Mouse (Mus musculus) neural tube, embryonic 13.5 days (tissue): ENCODE data around the gene Baiap2. TPM values are rescaled to one million over a fixed set of nuclear protein-coding genes. Genes with fewer than 3 reads are reported as not detected.
A peak's percentile ranks its signal among the peaks of the same experiment; 100 is the strongest.

ENCODE experiments used
- ATAC-seq: fragments of 200-750 bp; cut with Nextera tagmentation; 2 replicates; pipeline ENCODE4 v1.8.0; 2017; ENCODE audit warnings: low read depth, mild to moderate bottlenecking, moderate TSS enrichment, moderate library complexity
- H3K27ac ChIP-seq: fragments of 300-500 bp; sonication (generic); replicated peaks from 2 replicates; pipeline ENCODE4 v1.5.1; 2015; ENCODE audit warnings: moderate library complexity, mild to moderate bottlenecking, inconsistent platforms
- H3K27me3 ChIP-seq: fragments of 300-500 bp; sonication (generic); 2 replicates; pipeline ENCODE4 v1.6.1; 2015; ENCODE audit warnings: mild to moderate bottlenecking, inconsistent platforms
- H3K36me3 ChIP-seq: fragments of 300-500 bp; sonication (generic); 2 replicates; pipeline ENCODE4 v1.6.1; 2015; ENCODE audit warnings: mild to moderate bottlenecking, inconsistent platforms
- H3K4me1 ChIP-seq: fragments of 300-500 bp; sonication (generic); replicated peaks from 2 replicates; pipeline ENCODE4 v1.6.1; 2015; ENCODE audit warnings: inconsistent platforms
- H3K4me2 ChIP-seq: fragments of 300-500 bp; sonication (generic); 2 replicates; pipeline ENCODE4 v1.6.1; 2015; ENCODE audit warnings: inconsistent platforms, mild to moderate bottlenecking, moderate library complexity
- H3K4me3 ChIP-seq: fragments of 300-500 bp; sonication (generic); 2 replicates; pipeline ENCODE4 v1.5.1; 2015; ENCODE audit warnings: mild to moderate bottlenecking, inconsistent platforms
- H3K9ac ChIP-seq: fragments of 300-500 bp; sonication (generic); 2 replicates; pipeline ENCODE4 v1.6.1; 2015; ENCODE audit warnings: moderate library complexity, mild to moderate bottlenecking, inconsistent platforms
- H3K9me3 ChIP-seq: fragments of 300-500 bp; sonication (generic); 2 replicates; pipeline ENCODE4 v1.6.1; 2016; ENCODE audit warnings: inconsistent platforms
- WGBS: fragments of 180-500 bp; shearing (Covaris S2); methylation state at CpG from one replicate; pipeline ENCODE4 v1.1.7; 2015; 5-methylcytosine and 5-hydroxymethylcytosine counted together
- polyA plus RNA-seq: library from polyadenylated mRNA; unstranded; fragments of >200 nt; fragmentation: Nextera tagmentation; extraction: Ambion mirVana; gene quantifications from 2 replicates; pipeline ENCODE4 v1.2.1, GENCODE M21; 2015

Gene Baiap2
- polyA plus RNA-seq, 1 experiment from 2014 or later: 11.1 TPM

DNA sequence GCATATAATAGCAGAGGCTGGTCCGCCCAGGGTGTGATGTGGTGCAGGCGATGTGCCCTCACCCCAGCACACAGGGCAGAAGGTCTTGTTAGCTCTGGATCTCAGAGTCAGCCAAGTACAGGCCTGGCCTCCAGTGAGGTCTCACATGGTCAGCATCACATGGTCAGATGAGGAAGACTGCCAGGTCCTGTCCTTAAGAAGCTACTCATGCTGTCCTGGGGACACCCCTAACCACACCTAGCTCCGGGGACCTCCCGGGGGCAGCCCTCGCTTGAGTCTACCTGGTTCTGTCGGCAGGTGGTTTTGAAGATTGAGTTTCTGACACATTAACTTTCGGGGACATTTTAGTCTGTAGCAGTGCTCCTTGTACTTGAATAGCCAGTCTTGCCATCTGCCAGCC, 45.8 kb downstream of the Baiap2 start:
- Histone ChIP-seq H3K4me1 (peaks cover 39% of the 10 kb centered on the region), H3K4me2 (no peak overlapping the region), H3K27me3 (no peaks in the 10 kb centered on the region), H3K9me3 (no peaks in the 10 kb centered on the region), H3K36me3 (no peaks in the 10 kb centered on the region), H3K9ac (no peak overlapping the region), H3K27ac (peak overlapping the region; percentile 4), H3K4me3 (no peak overlapping the region)
- 86% methylated on average over 7 of the region's 7 CpGs for WGBS
- no peak for ATAC-seq

DNA sequence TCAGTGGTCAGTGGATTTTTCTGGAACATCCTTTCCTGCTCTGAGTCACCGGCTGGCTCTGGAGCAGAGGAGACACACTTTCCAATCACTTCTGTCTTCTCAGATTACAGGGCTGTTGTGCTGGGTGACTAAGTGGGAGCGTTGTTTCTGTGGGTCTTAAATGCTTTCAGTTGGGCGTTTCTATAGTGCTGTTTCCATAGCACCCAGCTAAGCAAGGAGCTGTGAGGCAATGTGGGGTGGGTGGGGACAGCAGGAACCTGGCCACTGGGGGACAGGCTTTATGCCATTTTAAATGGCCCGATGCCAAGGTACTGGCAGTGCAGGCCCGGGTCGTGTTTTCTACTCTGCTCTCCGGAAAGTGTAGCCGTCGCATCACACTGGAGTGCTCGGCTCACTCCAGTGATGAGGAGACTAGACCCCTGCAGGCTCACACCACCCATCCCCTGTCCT, 46.6 kb downstream of the Baiap2 start:
- Histone ChIP-seq H3K4me2 (no peak overlapping the region), H3K36me3 (no peaks in the 10 kb centered on the region), H3K9ac (0 out of 2 replicates have a peak overlapping the region, but pooled peaks have one; percentile 27)

DNA sequence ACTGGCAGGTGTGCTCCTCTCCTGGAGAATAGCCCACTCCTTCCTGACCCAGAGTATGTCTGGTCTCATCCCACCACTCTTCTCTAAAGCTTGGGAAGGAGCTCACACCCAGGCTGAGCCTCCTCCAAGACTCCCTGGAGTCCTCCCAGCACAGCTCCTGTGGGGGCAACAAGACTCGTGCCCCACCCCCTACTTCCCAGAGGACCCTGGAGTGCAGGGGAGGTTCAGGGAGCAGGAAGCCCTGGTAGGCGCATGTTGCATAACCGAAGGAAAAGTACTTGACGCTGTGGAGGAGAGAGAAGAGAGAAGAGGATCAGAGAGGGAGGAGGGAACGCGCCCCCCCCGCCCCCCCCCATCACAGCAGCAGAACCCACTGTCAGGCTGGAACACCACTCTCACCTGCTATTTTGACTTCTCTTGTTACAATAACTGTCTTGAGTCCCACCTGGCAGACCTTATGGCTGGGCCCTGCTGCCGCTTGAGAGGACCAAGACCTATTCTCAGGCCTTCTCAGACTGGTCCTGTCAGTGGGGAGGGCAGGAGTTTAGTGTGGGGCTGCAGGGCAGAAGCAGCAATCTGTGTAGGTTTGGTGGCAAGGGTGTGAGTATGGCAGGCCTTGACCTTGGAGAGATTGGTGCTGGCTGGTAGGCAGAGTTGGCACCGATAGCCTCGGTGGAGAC, 48.2 kb downstream of the Baiap2 start:
- Histone ChIP-seq H3K9ac (peak overlapping the region; percentile 26; the same call in 1 of the 2 replicates), H3K9me3 (no peaks in the 10 kb centered on the region), H3K36me3 (no peaks in the 10 kb centered on the region), H3K4me3 (no peak overlapping the region), H3K4me2 (0 out of 2 replicates have a peak overlapping the region, but pooled peaks have one; percentile 13), H3K4me1 (peaks cover 39% of the 10 kb centered on the region), H3K27ac (peak overlapping the region; percentile 3; the same call in 1 of the 2 replicates), H3K27me3 (no peaks in the 10 kb centered on the region)
- WGBS: 53% methylated on average over 10 of the region's 10 CpGs
- peak; percentile 33; the same call in 1 of the 2 replicates for ATAC-seq

More for the DNA sequence above, 46.6 kb downstream of the Baiap2 start:
- 10% methylated on average over 10 of the region's 10 CpGs for WGBS
- ATAC-seq: peak; percentile 74
- H3K4me3 ChIP-seq: no peak overlapping the region
- H3K27me3 ChIP-seq: no peaks in the 10 kb centered on the region
- peak overlapping the region; percentile 59 for H3K27ac ChIP-seq
- H3K4me1 ChIP-seq: peaks cover 39% of the 10 kb centered on the region
- no peaks in the 10 kb centered on the region for H3K9me3 ChIP-seq

DNA sequence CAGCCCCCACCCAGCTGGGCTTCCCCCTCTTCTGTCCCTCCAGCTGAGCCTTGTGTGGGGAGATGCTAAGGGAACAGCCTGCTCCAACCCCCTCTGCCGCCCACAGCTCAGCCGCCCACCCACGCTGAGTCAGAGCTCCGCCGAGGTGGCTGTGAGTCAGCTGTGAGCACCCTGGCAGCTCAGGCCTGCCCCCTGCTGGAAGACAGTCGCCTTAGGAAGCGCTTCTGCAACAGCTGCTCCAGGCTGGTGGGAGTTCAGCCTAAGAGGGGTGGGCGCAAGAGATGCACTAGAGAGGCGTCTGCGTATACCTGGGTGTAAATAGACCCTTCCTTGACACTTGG, 48.7 kb downstream of the Baiap2 start:
- 14% methylated on average over 10 of the region's 10 CpGs for WGBS
- Histone ChIP-seq H3K4me1 (peaks cover 39% of the 10 kb centered on the region), H3K36me3 (no peaks in the 10 kb centered on the region), H3K9me3 (no peaks in the 10 kb centered on the region), H3K4me3 (no peak overlapping the region), H3K27me3 (no peaks in the 10 kb centered on the region), H3K27ac (peak overlapping the region; percentile 3; the same call in 1 of the 2 replicates), H3K4me2 (0 out of 2 replicates have a peak overlapping the region, but pooled peaks have one; percentile 13), H3K9ac (0 out of 2 replicates have a peak overlapping the region, but pooled peaks have one; percentile 26)
- peak; percentile 70 for ATAC-seq

DNA sequence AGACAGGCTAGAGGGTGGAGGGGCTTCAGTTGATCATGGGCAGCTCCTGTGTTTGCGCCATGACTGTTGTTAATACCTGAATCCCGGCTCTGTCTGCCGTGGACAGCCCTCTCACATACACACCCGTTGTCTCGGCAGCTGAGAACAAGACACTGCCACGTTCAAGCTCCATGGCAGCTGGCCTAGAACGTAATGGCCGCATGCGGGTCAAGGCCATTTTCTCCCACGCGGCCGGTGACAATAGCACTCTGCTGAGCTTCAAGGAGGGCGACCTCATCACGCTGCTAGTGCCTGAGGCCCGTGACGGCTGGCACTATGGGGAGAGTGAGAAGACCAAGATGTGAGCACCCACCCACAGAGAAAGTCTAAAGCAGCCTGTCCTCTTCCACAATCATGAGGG, 54.8 kb downstream of the Baiap2 start:
- H3K9ac ChIP-seq: no peak overlapping the region
- ATAC-seq: no peak
- 82% methylated on average over 16 of the region's 16 CpGs for WGBS

DNA sequence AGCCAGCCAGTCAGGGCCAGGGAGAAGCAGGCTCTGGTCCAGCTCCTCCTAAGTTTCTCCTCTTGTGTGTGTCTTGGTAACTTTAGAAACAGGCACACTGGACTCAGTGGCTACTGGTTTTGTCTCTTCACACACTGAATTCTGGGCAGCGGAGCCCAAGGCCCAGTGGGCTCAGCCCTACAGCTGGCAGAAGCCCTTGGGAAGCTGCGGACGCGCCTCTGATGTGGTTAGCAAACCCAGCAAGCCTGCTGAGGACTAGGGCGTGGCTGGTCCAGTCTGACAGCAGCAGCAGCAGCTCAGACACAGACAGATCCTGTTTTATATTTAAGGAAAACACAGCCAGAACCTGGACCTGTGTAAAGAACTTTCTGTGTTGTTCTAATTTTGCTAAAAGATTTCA, 59.5 kb downstream of the Baiap2 start:
- no peak overlapping the region for H3K4me2 ChIP-seq
- H3K9ac ChIP-seq: no peak overlapping the region
- no peaks in the 10 kb centered on the region for H3K9me3 ChIP-seq
- peaks cover 20% of the 10 kb centered on the region; the same call in 1 of the 2 replicates for H3K36me3 ChIP-seq
- ATAC-seq: no peak
- H3K27me3 ChIP-seq: no peaks in the 10 kb centered on the region
- WGBS: 84% methylated on average over 5 of the region's 5 CpGs
- H3K27ac ChIP-seq: 0 out of 2 replicates have a peak overlapping the region, but pooled peaks have one; percentile 2
- H3K4me1 ChIP-seq: peaks cover 12% of the 10 kb centered on the region
- H3K4me3 ChIP-seq: no peak overlapping the region

More for the DNA sequence above, 54.8 kb downstream of the Baiap2 start:
- Histone ChIP-seq H3K4me2 (no peak overlapping the region), H3K4me1 (peaks cover 12% of the 10 kb centered on the region), H3K4me3 (no peak overlapping the region), H3K27me3 (no peaks in the 10 kb centered on the region), H3K36me3 (0 out of 2 replicates have a peak, but pooled peaks cover 13% of the 10 kb centered on the region), H3K27ac (no peak overlapping the region), H3K9me3 (no peaks in the 10 kb centered on the region)

DNA sequence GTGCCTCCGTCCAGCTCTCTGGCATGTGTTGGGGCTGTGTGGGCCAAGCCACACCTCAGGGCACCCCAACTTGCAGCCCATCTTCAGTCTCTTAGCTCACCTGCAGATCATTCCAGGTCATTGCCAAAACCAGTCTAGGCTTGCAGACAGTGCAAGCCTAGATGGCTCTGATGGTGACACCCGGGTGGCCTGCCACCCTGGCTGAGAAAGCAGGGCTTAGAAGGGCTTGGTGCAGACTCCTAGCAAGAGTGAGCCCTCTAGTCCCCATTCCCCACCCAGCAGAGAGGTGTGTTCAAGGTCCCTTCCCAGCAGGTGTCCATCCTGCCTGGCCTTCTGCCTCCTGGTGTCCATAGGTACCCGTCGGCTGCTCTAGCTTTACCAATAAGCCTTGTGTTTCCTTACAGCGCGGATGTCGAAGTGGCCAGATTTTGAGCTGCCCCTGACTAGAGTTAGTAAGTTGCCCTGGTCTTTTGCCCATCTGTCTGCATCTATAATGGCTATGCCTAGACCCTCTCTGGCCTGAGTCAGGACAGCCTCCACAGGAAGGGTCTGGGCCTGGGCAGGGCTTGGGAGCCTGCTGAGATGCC, 60.2 kb downstream of the Baiap2 start:
- ATAC-seq: no peak
- Histone ChIP-seq H3K36me3 (peaks cover 17% of the 10 kb centered on the region; the same call in 1 of the 2 replicates), H3K27ac (no peak overlapping the region), H3K9ac (no peak overlapping the region), H3K4me1 (peaks cover 12% of the 10 kb centered on the region), H3K4me3 (no peak overlapping the region), H3K27me3 (no peaks in the 10 kb centered on the region), H3K4me2 (no peak overlapping the region), H3K9me3 (no peaks in the 10 kb centered on the region)
- 93% methylated on average over 7 of the region's 7 CpGs for WGBS

DNA sequence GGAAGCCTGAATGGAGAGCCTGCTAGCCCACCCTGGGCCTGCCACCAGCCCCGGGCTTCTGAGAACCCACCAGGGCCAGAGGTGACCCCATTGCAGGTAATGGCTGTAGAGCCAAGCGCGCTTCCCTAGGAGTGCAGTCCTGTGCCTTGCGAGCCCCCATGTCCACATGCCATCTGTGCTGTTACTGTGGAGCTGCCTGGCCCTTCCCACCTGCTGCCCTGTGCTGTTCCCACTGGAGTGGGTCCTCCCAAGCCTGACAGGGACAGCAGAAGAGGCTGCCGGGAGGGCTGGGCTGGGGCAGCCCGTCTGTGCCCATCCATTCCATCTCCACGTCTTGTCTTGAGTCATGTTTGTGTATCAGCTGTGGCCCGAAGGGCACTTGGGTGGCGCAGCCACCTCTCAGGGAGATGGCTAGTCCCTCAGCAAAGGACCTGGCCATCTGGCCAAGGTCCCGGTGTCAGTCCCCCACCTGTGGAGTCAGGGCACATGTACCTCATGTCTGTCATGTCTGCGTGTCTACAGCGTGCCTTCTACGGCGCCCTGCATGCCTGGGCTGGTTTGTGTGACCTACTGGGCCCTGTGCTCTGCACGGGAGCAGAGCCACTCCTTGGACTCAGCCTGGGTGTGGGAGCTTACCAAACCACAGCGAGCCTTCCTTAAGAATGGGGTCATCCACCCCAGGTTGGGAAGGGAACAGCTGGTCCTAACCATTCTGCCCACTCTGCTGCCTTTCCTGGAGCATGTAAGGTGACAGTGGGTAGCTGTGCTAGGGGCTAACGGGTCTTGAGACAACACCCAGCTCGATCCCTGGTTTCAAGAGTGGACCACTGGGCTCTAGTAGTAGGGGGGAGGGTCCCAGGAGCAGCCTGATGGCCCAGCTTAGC, 63.1 kb downstream of the Baiap2 start:
- peaks cover 46% of the 10 kb centered on the region for H3K36me3 ChIP-seq
- no peak for ATAC-seq
- WGBS: 91% methylated on average over 18 of the region's 18 CpGs
- H3K9me3 ChIP-seq: no peaks in the 10 kb centered on the region
- no peak overlapping the region for H3K4me2 ChIP-seq
- no peak overlapping the region for H3K9ac ChIP-seq
- H3K27ac ChIP-seq: no peak overlapping the region
- no peaks in the 10 kb centered on the region for H3K27me3 ChIP-seq
- H3K4me3 ChIP-seq: no peak overlapping the region
- H3K4me1 ChIP-seq: peaks cover 12% of the 10 kb centered on the region

DNA sequence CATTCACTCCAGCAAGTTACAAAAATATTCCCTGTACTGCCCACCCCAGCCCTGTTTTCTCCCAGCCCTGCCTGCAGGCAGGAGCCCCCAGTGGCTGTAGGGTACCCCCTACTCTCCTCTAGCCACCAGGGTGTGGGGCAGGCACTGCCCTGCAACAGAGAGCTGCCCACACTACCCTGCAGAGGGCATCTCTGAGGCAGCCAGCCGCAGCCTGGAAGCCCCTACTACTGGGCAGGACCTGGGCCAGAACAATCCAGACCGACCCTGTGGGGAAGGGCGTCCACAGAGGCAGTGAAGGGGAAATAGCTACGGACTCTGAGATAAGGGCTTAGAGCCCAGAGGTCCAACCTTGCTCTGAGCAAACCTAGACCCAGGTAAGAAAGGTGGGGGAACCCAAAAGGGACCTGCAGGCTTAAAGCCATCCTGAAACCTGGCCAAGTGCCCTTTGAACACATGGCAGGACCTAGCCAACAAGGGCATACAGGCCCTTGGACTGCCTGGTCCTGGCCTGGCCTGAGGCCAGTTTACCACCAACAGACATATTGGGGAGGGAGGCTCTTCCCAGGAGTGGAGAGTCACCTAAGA, 65.0 kb downstream of the Baiap2 start:
- H3K27ac ChIP-seq: no peak overlapping the region
- H3K4me1 ChIP-seq: peaks cover 17% of the 10 kb centered on the region
- ATAC-seq: no peak
- peaks cover 63% of the 10 kb centered on the region for H3K36me3 ChIP-seq
- no peak overlapping the region for H3K4me2 ChIP-seq
- H3K9ac ChIP-seq: no peak overlapping the region
- no peaks in the 10 kb centered on the region for H3K9me3 ChIP-seq
- peaks cover 6% of the 10 kb centered on the region; the same call in 1 of the 2 replicates for H3K27me3 ChIP-seq
- no peak overlapping the region for H3K4me3 ChIP-seq
- WGBS: 80% methylated on average over 4 of the region's 4 CpGs

DNA sequence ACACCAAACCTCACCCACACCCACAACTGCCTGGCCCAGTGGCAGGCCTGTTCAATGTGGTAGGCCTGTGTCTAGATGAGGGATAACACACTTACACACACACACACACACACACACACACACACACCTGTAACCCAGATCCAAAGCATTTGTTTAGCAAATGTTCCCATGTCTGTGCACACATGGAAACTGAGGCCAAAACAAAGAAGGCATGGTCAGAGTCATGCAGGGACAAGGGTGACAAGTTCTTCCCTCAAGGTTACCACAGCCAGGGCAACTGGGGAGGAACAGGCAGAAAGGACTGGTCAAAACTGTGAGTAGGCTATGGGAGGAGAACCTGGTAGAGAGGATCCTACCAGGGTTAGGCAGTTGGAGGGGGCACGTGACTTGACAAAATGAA, 65.9 kb downstream of the Baiap2 start:
- Histone ChIP-seq H3K4me2 (no peak overlapping the region), H3K4me3 (no peak overlapping the region), H3K9me3 (no peaks in the 10 kb centered on the region), H3K4me1 (peaks cover 24% of the 10 kb centered on the region), H3K36me3 (peaks cover 64% of the 10 kb centered on the region), H3K27me3 (peaks cover 6% of the 10 kb centered on the region; the same call in 1 of the 2 replicates), H3K9ac (no peak overlapping the region), H3K27ac (no peak overlapping the region)
- WGBS: 93% methylated on average over 1 of the region's 1 CpGs
- ATAC-seq: no peak

DNA sequence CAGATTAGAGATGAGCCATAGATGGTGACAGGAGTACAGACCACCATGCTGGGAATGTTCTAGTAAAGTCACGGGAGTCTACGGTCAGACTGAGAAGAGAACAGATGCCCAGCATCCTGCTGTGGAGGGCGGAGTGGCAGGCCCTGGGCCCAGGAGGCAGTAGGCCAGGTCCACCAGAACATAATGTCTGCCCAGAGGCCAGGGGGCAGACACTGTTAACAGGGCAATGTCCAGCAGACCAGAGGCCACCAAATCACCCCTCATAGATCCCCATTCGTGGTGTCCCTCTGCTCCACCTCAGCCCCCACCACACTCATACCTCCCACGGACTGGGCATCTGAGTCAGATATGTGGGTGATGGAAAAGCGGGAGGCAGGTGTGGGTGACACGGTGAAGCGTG, 66.4 kb downstream of the Baiap2 start:
- H3K36me3 ChIP-seq: peaks cover 64% of the 10 kb centered on the region
- no peak for ATAC-seq

More for the DNA sequence above, 66.4 kb downstream of the Baiap2 start:
- Histone ChIP-seq H3K27me3 (peaks cover 6% of the 10 kb centered on the region; the same call in 1 of the 2 replicates), H3K9ac (no peak overlapping the region), H3K4me2 (no peak overlapping the region), H3K4me3 (no peak overlapping the region), H3K9me3 (no peaks in the 10 kb centered on the region), H3K4me1 (peaks cover 26% of the 10 kb centered on the region), H3K27ac (no peak overlapping the region)
- 87% methylated on average over 8 of the region's 8 CpGs for WGBS
